Mouse (Mus musculus) left cerebral cortex, adult 11 months (tissue): ENCODE measurements at regions not wholly inside any gene's neighbourhood (a gene's known extent, or its start where the extent isn't known, plus 50 kb on each side); places are given as distances from the start of the nearest gene placed in this dataset.
"Not testable (repeated sequence)": the region's sequence is repeated elsewhere in the genome, so short reads cannot be mapped to it uniquely, and the experiment has no call there.

Experiments
- DNase-seq: peaks from one replicate; pipeline ENCODE4 v3.0.0; 2022; ENCODE audit warnings: low spot score

DNA sequence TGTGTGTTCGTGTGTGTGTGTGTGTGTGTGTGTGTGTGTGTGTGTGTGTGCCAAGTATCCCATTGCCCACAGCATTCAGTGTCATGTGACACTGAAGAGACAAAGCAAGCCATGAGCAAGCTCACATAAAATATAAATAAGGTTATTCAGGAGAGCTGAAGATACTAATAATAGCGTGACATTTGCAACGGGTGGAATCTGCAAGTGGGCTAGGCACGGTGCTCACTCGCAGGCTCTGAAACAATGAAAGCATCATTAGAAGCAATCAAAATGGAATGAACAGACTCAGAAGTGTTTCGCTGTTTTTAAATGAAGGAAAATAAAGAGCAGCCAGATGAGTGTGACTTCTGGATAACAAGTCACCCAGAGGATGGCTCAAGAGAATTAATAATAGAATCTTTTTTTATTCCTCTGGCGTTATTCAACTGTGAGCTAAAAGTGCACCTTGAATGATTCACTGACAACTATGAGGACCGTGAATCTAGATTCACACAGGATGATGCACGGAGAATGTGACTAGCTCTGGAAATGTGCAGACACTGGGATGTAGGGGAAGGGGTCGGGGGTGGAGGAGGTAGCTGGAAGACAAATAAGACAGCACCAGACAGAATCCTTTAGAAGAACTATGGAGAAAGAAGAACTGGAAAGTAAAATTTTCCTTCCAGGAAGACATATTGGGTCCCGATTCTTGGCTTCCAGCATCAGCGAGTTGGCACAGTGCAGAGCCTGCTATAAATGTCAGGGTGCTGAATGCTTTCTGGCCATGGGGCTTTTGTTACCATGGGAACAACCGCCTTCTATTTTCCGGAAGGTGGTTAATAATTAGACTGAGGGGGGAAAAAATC, 55.3 kb downstream of the Actbl2 start:
- no peak for DNase-seq

DNA sequence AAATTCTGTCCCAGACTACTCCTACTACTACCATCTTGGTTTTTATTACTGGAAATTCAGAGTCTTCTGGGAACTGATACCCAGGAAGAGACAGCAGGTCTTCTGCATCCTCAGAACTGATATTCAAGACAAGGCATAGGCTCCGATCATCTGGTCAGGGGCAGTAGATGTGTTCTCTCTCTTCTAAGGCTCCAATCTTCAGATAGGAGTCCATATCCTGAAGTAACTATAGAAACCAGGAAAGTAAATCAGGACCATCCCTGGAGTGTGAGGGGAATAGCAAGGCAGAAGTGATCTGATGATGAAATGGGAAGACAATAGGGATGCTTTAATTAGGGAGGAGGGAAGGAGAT, 55.9 kb downstream of the Actbl2 start:
- DNase-seq: no peak

DNA sequence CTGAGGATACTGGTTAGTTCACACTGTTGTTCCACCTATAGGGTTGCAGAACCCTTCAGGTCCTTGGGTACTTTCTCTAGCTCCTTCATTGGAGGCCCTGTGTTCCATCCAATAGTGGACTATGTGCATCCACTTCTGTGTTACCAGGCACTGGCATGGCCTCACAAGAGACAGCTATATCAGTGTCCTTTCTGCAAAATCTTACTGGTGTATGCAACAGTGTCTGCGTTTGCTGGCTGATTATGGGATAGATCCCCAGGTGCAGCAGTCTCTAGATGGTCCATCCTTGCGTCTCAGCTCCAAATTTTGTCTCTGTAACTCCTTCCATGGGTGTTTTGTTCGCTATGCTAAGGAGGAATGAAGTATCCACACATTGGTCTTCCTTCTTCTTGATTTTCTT, 58.7 kb downstream of the Actbl2 start:
- DNase-seq: not testable (repeated sequence)

DNA sequence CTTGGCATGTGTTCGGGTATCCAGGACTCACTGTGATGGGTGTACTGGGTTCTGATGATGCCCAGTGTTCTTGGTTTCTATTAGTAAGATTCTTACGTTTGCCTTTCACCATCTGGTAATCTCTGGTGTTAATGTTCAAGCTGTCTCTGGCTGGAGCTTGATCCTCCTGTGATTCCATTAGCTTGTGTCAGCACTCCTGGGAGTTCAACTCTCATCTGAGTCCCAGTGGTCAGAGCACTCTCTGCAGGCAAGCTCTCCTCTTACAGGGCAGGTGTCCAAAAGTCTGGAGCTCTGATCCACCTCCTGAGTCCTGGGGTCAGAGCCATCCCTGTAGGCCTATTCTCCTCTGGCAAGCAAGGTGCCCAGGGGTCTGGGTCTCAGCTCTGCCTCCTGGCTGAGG, 63.1 kb downstream of the Actbl2 start:
- DNase-seq: not testable (repeated sequence)

DNA sequence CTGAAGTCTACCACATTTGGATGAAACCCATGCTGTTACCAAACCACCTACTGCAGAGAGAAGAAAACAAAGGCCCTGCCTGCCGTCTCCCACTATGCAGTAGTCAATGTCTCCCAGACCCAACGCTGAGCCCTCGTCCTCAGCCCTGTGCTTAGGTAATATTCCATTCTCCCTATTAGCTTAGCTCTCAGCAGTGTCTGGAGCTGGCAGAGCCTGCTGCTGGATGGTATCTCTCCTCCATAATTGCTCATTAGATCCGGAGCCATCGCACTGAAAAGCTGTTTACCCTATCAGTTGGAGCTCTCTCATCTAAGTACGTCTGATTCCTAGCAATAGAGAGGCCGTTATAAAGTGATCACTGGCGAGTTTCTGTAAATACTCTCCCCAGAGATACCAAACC, 68.4 kb downstream of the Actbl2 start:
- DNase-seq: no peak

DNA sequence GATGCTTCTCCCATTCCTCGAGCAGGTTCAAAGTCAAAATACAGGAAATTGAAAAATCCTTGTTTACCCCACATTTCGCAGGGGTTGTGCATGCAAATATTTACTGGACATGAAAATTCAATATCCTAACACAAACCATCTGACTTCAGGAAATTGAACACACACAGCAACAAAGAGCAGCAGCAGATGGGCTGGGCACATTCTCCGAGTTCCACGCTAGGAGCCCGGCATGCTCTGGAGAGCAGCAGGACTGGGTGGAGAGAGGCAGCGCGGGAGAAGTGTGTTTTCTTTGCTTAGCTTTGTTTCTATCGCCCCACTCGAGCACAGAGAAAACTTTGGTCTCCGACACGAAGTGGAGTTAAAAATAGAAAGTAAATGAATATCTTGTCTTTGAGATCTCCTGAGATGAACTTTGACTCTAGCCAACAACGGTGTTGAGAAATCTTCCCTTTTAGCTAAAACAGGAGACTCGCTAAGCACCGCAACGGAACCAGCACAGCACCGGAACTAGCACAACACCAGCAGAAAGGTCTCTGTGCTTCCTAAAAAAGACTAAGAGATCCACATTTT, 71.4 kb downstream of the Actbl2 start:
- DNase-seq: no peak

DNA sequence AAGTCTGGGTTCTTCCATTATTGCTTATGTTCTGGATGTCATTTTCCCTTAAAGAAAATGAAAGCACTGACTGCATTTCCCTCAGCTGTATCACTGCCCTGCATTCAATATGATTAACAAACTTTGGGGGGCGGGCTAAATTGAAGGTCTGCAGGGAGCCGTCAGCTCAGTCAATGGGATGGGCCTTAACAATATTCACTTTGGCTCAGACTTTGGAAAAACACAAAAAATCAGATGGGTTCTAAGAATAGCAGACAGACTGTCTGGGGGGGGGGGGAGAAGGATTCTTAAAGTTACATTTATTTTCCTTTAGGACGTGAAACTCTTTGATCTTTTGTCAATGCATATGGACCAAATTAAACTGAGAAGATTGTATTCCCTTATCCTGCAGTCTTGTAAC, 78.2 kb downstream of the Actbl2 start:
- no peak for DNase-seq

DNA sequence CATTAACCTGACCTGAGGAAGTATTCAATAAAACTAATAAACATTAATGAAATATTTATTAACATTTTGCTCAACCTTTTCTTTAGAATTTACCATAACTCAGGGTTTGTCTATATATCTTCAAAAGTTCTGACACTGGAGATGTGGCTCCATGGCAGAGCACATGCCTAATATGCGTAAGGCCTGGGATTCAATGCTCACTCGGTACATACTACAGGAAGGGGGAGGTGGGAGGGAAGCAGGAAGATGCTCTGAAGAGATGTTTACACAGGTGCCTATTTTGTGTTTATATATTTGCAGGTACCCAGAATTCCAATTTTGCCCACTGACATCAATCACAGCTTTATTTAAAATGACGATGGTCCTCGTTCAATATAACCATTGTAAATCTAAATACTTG, 79.0 kb downstream of the Actbl2 start:
- DNase-seq: no peak

DNA sequence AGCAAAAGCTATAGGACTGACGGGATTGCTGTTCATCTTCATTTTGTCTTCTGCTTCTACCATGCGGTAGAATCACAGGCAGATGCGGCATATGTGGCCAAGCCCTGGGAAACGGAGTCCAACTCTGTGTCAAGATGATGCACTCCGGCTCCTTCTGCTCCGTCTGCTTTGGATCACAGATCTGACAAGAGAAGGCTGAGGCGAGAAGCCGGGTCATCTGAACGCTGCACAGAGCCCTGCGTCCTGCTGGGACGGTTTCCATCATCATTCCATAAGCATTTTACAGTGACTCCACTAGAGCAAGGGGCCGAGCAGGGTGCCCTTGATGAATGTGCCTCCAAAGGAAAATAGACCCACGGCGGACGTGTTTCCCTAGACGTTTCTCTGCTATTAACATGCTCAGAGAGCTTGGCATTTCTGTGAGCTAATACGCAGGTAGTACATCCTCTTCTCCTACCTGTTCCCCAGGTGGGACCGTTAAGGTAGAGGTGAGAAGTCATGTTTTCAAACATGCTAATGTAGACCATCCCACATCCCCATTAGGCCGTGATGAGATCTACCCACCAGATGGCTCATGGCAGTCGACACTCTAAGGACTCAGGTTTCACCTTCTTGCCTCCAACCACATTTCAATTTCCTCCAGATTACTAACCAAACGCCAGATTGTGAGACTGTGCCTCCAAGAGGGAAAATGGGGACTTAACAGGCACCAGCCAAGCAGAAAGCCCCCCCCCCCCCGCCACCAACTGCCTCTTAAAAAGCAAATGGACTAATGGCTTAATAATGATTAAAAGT, 79.6 kb downstream of the Actbl2 start:
- no peak for DNase-seq

DNA sequence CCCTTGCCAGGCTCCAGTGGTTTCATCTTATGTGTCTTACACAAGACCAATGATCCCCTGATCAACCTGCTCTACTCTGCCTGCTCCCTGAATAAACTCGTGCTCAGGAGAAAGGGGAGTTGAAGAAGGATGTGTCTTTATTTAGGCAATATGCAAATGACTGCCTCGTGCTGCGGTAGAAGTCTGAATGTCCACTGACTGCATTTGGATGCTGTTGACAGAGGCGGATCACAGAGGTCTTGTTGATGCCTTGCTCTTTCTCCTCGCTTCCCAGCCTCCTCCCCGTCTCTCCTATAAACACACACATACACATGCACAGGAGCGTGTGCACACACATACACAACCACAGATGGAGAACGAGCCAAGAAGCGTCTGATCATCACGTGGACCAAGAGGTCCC, 90.2 kb downstream of the Actbl2 start:
- no peak for DNase-seq

DNA sequence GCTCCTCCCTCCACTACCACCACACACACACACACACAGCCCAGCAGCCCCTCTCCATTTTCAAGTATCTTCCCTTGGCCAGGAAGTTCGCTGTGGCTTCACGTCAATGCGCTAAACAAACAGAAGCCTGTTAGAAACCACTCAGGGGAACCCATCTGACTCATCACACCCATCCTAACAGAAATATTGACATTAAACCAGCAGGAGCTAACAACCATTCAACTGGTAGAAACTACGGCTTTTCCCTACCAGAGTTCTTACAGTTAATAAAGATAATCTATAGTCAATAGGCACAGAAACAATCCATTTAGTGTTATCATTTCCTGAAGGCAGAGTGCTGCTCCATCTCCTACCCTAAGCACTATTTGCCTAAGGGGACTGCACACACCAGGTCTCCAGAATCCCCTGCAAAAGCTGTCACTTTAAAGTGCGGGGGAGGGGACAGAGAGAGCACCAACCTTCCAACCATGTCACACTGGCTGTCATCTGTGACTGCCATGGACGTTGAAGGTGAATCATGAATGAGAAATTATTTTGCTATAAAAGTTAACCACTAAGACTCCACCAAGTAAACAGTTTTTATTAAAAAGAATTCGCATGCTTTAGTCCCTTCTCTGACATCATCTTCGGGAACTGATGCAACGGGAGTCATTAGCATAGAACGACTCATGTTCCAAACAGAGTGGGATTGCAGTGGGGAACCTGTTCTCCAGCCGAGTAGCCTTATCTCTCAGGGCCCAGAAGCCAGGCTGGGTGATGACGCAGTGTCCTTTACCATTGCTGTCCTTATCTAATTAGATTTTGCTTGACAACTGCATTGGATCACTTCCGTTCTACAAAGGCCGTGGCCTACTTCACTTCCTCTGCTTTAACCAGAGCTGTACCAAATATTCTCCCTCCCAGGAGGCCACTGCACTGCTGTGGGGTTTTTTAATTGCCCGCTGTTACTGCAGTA, 91.0 kb downstream of the Actbl2 start:
- no peak for DNase-seq

DNA sequence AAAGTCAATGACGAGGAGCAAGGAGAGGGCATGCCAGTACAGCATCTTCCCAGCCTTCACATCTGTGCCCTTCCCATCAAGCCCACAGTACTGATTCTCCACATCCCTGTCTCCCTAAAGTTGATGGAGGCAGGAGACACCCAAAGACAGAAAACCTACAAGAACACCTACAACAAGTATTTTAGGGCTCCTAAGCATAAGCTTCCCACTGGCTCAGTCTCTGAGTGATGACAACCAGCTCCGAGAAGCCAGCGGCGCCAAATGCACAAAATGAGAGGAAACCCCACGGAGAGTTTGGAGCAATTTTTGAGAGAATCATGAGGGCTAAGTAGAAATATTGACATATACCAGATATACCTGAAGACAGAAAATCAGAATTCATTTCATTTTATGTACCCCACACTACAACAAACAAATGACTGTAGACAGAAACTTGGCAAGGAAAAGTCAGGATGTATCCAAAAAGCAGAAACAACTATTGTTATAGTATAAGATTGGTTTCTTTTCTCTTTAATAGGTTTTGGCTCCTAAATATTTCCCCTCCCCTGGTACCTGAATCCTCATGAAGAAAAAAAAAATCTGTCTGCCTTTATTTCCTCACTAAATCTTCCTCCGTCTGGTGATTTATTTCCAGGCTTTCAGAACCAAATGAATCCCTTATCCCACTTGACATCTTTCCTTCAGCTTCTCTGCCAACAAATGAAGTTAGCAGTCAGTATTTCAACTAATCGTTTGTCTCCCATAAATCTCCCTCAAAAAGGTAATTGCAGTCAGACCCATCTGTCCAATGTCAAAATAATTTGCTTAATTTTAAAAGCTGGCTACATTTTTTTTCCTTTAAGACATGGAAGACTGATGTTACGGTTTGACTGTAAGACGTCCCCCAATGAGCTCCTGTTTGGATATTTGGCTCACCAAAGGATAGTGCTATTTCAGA, 102.0 kb downstream of the Actbl2 start:
- peak; percentile 23 for DNase-seq

DNA sequence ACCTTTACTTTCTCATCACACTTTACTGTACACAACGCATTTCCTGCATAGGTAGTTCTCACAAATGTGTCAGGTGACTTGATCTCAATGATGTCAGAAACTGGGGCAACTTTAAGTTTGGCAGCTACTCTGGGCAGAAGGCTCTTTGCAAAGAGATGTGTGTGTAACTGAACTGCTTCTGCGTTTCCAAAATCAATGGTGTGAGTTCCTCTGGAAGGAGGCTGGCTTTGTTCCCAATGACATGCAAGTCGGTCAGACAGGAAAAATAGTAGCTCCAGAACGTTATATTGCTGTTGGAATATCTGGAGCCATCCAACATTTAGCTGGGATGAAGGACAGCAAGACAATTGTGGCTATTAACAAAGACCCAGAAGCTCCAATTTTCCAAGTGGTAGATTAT, 106.6 kb downstream of the Actbl2 start:
- no peak for DNase-seq

DNA sequence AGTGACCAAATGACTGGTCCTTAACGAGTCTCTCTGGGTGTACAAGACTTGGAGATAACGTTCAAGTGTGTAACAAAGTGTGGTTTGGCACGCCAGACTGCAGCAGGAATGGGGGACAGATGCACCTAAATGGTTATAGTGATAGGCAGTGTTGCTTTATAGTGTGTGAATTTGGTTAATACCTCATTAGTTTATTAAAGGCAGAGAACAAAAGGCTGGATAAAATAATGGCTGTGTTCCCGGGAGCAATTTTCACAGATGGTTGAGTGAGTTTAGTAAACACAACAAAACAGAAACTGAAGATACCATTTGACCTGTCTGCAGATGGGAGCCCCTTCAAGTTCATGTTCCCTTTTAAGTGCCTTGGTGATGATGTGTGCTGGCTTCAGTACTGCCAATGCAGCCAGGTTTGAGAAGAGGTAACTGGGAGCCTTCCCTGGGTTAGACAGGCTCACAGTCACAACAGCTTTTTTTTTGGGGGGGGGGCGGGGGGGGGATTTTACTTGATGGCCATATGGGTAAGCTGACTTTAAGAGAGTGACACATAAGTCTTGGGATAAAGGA, 108.4 kb downstream of the Actbl2 start:
- no peak for DNase-seq

DNA sequence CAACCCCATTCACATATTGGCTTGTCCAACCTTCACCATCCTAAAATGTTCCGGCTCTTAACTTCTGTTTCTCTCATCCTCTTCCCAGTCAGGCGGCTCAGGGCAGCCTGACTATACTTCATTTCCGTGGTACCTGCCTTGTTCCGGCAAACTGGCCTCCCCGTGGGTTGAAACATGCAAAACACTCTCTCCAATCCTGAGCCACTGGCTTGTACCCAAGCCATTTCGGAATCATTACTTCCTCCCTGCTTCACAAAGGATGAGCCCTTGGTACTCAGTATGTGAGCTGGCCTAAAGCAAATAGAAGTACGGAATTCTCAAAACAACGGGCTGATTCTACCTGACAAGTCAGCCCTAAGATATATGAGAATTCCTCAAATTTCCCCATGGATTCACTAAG, 112.1 kb downstream of the Actbl2 start:
- DNase-seq: no peak

DNA sequence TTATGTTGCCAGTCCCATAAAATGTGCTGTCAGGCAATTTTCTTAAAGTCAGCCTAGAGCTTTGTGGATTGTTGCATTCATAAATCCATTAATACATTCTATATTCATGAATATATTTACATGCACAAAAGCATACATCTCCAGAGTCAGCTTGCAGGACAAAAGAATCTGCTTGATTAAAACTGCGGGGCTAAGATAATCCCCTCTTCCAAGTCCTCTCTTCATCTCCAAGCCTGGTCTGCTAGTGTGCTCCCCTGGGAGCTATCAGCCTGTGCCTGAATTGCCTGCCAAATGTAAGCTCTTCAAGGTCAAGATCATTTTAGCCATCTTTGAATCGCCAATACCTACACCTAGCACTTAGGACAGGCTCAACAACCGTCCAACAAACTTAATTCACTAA, 112.8 kb downstream of the Actbl2 start:
- DNase-seq: no peak

DNA sequence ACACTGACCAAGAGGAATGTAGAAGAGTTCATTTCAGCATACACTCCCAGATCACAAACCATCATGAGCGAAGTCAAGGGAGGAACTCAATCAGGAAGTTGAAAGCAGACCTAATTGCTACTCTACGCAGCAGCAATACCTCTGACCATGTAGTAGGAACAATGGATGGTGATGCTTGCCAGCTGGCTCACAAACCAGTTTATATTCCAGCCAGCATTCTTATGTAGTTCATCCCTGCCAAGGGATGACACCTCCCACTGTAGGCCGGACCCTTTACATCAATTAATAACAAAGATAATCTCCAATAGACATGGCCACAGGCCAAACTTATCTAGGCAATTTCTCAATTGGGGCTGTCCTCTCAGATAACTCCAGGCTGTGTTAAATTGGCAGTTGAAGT, 115.1 kb downstream of the Actbl2 start:
- no peak for DNase-seq

DNA sequence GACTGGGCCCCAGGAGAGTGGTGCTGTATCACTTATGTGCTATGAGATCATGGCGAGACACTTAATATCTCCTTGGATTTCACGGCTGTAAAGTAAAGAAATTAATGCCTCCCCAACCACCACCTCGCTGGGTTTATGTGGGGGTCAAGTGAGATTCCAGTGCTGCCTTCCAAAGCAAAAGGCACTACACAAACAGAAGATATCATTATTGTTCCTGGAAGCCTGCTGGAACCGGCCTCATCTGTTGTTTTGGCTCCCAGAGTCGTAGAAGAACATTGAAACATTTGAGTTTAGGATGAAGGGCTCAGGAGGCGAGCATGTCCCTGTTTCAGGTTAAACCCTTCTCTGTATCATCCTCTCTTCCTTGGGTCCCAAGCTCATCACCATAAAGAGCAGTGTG, 116.6 kb downstream of the Gpbp1 start:
- no peak for DNase-seq

DNA sequence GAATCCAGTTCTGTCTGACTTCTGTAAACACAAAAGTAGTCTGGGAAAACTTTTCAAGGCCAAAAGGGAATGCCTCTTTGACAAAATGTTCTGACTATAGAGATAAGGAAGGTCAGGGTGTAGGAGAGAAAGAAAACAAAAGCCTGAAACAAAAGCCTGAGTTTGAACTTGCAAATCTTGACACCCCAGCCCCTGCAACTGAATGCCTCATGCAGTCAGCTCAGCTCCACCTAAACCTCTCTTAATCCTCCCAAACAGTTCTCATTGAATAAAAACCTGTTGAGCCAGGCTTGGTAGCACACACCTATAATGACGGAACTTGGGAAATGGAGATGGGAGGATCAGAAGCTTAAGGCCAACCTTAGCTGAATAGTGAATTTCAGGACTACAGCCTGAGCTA, 116.1 kb downstream of the Gpbp1 start:
- no peak for DNase-seq
